Mouse (Mus musculus) ES-Bruce4 (cell line): Measurements from ENCODE around the gene Phlda3.

Experiments used
- CTCF ChIP-seq: IDR thresholded peaks from one replicate; pipeline ENCODE4 v1.8.1; 2011; ENCODE audit warnings: low read depth, low read length
- EP300 ChIP-seq: IDR thresholded peaks from 2 replicates; pipeline ENCODE4 v1.6.1; 2011; ENCODE audit warnings: low read depth, low read length; ENCODE audit not compliant: insufficient read depth

DNA sequence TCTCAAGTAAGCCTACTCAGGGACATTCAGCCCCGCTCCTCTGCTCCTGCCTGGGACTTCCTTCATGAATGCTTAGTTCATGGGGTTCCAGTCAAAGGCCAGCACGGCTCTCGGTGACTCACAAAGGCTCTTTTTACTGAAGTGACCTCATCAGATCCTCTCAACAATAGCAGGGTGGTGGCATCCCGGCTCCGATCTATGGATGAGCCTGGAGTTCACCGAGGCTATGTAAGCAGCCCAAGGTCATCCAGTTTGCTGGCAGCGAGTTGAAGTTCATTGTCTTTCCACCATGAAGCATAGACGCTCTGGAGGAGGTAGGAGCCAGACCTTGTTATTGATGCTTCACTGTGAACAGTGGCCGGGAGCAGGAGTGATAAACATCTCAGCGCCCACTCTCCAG lies 16.9 kb downstream of the Phlda3 start:
- TF ChIP-seq EP300 (no peak), CTCF (no peak)
